Mouse (Mus musculus): ENCODE data around the gene Aspa.
"Not testable (repeated sequence)": the region's sequence is repeated elsewhere in the genome, so short reads cannot be mapped to it uniquely, and the experiment has no call there.

Aspa gene

DNA sequence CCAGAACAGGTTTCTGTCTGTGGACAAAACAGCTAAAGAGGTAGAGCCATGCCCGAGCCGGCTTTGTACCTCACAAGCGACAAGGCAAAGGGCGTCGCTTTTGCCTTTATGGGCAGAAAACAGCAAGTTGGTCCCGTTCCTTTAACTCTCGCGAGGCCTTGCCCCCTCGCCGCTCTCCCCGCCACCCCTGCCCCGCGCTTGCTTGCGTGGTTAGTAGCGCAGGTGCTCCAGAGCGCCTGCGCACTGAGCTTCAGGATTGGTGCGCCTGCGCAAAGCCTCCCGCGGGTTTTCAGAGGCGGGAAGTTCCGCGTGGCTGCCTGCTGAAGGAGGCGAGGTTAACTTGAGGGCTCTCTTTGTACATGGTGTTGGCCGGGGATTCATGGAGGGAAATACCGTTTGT is at the start of gene Aspa, which contains the start of the genes Gm49340 and Spata22:
TSS of gene Aspa (minus strand) at position 155 of the 400 bp plus-strand sequence.
TSS of gene Gm49340 (plus strand) at position 300 of the 400 bp plus-strand sequence.
TSS of gene Spata22 (plus strand) at position 300 of the 400 bp plus-strand sequence.
- no peak for DNase-seq (ENCODE audit: low spot score in 2 of 2)

DNA sequence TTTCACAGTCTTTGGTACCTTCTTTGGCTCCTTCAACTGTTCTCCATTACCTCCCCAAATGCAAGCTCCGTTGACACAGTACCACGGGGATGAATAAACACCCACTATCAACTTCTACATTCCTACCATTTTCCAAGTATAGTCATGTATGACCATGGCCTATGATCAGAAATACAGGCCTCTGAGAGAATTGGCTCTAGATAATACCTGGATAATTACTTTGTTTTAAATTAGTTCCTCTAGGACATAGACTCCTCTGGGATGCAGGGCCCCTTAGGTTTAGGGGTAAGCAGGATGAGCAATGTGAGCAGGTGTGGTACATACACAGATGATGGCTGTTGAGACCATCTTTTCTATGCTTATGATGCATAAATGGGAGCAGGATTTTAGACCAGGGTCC is 41.5 kb upstream of the Aspa start, which contains the start of gene Olfr376:
TSS of gene Olfr376 (plus strand) at position 301 of the 400 bp plus-strand sequence.
- no peak for DNase-seq (ENCODE audit: low spot score in 2 of 2)

DNA sequence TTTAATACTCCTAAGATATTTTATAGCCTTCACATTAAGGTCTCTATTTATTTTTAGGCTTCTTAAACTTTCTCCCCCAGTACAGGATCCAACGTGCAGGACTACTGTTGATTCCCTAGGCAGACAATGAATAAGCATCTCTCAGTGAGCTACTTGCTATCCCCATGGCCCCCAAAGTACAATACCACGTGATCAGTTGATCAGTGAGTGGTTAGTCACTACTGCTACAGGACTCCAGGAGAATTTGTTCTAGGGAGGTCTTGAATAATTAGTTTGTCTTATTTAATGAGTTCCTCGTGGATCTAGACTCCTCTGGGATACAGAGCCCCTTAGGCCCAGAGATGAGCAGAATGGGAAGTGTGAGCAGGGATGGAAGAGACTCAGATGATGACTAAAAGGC is 21.1 kb upstream of the Aspa start, which contains the start of gene Olfr20:
TSS of gene Olfr20 (plus strand) at position 301 of the 400 bp plus-strand sequence.
- DNase-seq (ENCODE audit: low spot score in 2 of 2): no peak

DNA sequence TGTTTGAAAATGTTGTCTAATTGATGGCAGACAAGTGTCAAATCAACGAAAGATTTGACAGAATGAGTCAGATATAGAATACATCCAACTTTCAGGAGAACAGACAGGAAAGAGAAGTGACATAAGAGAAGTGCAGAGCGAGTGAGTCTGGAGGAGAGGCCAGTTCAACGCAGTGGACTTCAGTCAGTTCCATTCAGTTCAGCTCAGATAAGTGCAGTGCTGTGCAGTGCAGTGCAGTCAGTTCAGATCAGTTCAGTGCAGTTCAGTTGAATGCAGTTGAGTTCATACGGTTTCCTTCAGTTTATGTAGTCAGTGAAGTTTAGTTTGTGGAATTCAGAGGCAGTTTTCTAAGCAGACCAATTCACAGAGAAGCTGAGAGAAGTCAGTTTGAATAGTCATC is 7.5 kb upstream of the Aspa start:
- DNase-seq (ENCODE audit: low spot score in 2 of 2): no peak

DNA sequence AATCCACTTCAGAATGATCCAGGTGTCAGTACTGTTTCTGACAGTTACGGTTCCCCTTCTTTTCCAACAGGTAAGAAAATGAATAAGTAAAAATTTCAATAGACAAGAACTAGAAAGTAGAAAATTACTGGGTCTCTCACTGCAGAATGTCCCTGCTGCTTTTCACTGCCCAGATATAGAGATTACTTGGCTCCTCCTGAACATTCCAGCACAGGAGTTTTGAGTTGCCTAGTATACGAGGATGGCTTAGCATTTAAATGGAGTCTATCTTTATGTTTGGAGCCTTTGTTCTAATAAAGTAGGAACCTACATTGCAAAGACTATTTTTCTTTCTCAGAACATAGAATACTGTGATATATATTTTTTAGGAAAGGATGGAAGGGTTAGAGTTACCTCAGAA is 4.0 kb upstream of the Aspa start:
- DNase-seq (ENCODE audit: low spot score in 2 of 2): no peak

DNA sequence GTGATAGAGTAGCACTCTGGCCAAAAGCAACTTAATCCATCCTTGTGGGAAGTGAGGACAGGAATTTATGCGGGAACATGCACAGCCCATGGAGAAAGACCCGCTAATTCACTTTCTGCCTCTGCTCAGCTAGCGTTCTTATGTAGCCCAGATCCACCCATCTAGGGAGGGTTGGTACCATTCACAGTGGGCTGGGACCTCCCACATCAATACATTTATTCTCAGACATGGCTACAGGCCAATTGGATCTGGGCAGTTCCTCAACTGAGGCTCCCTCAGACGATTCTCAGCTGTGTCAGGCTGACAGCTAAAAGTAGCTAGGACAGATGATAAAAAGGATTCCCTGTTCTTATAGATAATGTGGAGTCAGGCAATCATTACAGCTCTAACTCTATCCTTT is 2.0 kb downstream of the Aspa start:
- DNase-seq (ENCODE audit: low spot score in 2 of 2): peak in 1 of 2 experiments; percentile 6

DNA sequence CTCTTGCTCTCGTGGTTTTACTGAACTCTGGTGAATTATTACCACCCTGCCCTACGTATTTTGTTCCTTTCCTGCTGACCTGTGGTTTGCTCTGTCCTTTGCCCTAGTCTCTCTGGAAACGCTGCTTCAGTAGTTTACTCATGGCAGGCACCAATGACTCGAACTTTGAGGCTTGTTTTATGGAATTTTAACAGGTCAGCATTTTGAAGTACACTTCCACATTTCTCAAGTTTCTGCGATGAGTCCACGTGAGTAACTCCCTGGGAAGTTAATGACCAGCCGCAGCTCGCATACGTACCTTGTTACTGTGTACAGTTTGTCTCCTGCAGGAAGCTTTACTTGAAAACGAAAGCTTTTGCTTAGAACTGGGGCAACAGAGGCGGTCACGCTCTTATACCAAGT is 2.9 kb downstream of the Aspa start:
- no peak for DNase-seq (ENCODE audit: low spot score in 2 of 2)

DNA sequence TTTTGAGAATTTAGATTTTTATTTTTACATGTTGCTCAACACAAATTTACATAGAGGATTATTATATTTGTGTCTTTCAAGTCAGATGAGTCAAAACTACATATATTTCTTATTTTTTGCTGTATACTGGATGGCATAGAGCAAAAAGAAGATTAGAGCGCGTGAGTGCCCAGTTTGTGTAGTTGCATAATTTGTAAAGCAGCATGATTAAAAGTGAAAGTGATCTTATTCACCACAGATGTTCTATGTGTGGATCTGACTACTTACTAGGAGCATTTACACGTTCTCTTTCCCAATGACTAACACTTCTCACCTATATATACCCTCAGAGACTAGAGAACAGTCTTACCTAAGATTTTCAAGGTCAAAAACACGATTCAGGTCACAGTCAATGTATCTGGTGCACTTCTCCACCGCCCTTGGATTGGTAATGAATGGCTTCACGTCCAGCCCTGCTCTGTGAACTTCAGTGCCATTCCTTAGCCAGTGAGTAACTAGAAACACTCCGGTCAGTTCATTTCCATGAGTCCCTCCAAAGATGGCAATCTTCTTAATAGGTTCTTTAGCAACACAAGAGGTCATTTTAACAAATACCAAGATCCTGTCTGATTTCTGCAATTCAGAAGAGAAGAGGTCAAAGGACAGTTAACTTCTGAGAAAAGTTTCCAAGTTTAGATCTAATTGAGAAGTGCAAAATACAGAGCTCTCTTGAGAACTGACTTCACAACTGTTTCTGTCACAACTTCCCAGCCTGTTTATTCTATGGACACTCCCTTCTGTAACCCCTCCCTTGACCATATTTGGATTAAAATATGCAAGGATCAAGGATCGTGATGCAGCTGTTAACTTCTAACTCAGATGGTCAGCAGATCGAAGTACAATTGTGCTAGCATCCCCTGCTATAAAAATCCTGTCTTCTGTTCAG is 5.2 kb downstream of the Aspa start:
- DNase-seq (ENCODE audit: low spot score in 2 of 2): no peak

DNA sequence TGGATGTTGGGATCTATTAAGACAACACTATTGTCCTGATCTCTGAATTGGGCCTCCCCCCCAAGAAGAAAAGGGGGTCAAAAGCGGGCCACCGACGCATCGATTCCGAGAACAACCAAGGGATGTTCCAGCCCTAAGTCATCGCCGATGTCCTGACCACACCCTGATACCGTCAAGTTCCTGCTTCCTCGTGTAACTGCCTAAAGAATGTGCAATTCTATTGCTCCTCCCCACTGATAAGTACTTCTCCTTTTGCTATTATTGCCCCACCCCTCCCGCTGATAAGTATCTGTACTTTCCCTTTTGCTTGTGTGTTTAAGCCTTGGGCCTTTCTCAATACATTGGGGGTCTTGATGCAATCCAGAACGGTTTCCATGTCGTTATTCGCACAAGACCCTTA is 8.3 kb downstream of the Aspa start:
- DNase-seq (ENCODE audit: low spot score in 2 of 2): not testable (repeated sequence)

DNA sequence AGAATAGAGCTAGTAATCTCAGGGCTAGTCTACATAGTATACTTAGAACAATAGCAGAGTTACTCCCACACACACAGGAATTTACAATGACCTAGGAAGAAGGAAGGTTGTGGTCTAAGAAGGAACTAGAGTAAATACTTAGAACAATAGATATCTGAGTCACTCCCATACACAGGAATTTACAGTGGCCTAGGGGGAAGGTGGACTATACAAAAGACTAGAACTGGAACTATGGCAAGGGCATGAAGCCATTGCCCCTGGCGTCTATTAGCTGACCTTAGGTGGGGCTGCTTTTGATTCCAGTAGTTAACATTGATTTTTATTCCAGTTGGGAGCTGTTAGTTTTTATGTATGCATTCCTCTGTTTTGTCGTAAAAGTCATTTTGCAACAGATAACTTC is 10.8 kb downstream of the Aspa start:
- DNase-seq (ENCODE audit: low spot score in 2 of 2): not testable (repeated sequence)

DNA sequence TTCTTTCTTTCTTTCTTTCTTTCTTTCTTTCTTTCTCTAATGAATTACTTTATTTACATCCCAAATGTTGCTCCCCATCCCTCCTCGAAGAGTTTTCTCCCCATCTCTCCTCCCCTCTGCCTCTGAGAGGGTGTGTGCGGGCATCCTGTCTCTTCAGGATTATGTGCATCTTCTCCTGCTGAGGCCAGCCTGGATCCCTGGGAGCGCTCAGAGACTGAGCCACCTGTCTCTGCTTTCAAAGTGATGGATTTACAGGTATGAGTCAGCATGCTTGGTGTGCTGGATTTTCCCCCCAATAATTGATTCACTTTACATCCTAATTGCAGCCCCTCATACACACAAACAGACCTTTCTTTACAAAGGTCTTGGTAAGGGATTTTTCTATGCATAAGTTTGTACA is 13.4 kb downstream of the Aspa start:
- no peak for DNase-seq (ENCODE audit: low spot score in 2 of 2)

DNA sequence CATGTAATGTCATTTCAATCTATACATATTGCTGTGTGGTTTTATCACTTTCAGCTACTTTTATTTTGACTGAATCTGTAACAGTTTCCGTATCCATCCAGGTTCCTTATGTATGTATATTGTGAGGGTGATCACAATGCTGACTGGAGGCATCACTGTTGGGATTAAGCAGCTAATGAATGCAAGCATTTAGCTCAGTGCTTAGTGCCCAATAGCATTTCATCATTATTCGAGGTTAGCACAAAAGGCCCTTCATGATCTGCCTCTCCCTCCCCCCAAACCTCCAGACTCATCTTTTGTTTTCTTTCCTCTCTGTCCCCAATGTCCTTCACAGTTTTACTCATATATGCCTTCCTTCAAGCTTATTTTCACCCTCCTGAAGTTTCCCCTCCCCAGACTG is 26.3 kb downstream of the Aspa start:
- DNase-seq (ENCODE audit: low spot score in 2 of 2): no peak

DNA sequence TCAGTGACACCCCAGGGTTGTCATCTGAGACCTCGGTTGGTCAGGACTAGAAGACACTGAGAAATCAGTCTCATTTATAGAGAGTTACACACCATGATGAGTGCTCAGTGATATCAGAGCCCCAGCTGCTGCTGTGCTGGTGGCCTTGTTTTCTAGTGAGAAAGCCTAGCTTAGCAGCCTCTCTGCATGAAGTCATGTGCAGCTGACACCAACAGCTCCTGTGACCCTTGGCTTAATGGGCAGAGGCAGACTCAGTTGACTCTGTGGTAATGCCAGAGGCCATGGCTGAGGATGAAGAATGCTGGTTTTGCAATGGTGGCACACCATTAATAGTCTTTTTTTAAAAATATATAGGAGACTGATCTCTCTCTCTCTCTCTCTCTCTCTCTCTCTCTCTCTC is 39.8 kb downstream of the Aspa start:
- no peak for DNase-seq (ENCODE audit: low spot score in 2 of 2)

DNA sequence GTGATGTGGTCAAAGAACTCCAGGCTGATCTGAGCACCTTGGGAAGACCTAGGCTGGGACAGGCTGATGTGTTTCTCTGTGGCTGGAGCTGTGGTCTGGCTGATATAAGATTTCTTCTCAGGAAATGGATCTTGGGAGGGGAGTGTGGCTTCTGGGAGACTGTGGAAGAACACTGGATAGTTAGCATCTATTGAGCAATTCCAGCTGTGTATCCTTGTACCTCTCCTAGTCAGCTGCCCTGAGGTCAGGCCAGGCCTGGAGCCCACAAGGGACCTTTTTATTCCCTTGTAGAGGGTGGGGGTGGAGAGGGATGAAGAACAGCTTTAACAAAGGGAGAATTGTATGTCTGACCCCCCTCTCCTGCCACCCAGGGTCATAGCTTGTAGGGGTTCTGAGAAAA is 45.0 kb downstream of the Aspa start:
- DNase-seq (ENCODE audit: low spot score in 2 of 2): no peak

DNA sequence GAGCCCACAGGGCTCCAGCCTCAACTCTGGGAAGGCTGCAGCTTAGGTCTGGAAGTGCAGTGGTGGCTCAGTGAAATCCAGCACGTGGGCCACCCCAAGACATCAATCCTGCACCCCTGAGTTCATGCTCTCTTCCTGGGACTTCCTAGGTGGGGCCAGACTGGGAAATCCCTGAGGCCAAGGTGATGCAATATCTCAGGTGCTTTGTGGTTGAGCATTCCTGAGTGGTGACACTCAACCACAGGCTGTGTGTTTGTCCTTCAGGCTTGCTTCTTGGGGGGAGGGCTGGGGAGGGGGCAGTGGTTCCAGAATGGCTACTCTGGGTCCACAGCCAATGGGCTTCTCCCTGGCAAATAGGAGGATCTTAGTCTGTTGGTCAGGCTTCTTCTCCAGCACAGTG is 45.5 kb downstream of the Aspa start:
- DNase-seq (ENCODE audit: low spot score in 2 of 2): no peak

DNA sequence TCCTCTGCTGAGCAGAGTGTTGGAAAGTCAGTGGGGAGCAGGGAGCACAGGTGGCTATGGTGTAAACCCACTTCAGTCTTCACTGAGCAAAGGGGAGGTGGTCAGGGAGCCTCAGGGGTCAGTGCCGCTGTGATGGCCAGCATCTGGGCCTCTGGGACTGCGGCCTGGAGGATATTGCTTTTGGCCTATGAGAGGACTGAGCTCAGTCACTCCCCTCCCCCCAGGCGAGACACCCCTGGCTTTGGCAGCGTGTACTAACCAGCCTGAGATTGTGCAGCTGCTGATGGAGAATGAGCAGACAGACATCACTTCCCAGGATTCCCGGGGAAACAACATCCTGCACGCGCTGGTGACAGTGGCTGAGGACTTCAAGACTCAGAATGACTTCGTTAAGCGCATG is 46.0 kb downstream of the Aspa start:
- no peak for DNase-seq (ENCODE audit: low spot score in 2 of 2)

DNA sequence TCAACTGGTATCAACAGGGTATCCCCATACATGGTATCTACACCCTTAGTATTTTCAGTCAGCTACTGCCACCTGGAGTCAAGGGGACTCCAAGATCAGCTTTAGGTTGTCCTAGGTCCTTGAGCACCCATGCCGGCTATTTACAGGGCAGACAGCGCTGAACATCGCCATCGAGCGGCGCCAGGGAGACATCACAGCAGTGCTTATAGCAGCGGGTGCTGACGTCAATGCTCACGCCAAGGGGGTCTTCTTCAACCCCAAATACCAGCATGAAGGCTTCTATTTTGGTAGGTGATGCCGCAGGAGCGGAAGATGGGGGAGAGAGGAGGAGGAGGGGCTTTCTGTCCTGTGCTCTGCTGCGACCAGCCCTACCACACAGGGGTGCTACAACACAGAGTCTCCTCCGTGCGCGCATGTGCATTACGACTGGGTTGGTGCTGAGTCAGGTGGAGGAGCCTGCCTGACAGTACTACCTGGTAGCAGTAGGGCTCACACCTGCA is 47.8 kb downstream of the Aspa start:
- DNase-seq (ENCODE audit: low spot score in 2 of 2): peak; percentile 77 to 79

DNA sequence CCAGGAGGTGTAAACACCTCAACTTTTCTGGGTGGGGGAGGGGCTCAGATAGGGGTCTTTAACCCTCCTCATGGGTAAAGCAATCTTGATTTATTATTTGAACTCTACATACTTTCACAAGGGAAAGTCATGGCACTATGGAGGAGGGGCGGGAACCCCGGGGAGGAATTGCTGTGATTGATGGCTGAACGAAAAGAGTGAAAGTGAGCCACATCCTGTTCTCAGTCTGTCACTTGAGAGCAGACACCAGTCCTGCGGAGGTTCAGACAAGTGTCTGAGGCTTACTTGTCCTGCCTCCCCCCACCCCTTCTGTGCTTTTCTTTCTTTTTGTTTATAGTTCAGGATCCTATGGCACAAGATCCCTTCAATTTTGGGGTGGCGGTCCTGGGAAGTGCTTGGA is 48.7 kb downstream of the Aspa start:
- DNase-seq (ENCODE audit: low spot score in 2 of 2): no peak

DNA sequence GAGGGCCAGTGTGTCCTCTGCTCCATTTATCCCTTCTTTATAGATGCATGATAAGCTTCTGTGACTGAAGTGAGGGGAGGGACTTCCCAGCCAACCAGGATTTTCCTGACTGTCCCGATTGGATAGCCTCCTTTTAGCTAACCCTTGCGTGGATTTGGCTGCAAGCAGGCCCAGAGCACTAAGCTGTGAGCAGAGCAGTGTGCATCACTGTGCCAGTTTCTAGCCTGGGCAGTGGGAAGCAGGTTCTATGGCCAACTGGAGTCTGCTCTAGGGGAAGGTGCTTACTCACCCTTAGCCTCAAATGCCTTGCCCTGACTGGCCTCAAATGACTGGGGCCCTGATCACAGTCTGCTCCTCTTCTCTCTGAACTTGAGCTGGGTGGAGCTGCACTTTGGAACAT is 54.6 kb downstream of the Aspa start:
- no peak for DNase-seq (ENCODE audit: low spot score in 2 of 2)

DNA sequence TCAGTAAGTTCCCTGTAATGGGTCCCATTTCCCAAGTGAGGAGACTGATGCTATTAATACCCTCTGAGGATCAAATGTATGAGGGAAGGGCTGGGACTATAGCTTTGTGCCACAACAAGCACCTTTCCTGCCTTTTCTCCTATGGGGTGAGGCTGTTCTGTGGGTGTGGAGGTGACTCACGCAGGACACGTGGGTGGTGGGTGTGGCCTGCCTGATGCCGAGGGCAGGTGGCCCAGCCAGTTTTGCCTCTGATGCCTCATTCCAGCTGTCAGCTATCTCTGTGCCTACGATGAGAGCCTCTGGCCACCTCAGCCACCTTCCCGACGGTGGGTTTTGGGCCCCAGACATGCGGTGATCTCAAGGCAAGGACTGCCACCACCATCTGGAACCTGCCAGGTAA is 62.1 kb downstream of the Aspa start, which contains the start of gene Trpv3:
TSS of gene Trpv3 (plus strand) at position 122 of the 400 bp plus-strand sequence.
- no peak for DNase-seq (ENCODE audit: low spot score in 2 of 2)

DNA sequence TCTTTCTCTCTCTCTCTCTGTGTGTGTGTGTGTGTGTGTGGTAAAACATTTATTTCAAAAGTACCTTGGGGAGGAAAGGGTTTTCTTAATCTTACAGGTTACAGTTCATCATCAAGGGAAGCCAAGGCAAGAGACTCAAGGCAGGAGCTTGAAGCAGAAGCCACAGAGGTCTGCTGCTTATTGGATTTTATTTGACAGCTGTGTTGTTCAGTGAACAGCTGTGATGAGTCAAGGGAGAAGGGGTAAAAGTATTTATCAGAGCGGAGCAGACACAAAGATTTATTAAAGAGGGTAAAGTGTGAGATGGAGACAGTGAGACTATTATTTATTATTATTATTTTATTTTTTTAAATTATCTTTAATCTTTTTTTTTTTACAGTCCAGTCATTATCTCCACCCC is 68.0 kb downstream of the Aspa start:
- no peak for DNase-seq (ENCODE audit: low spot score in 2 of 2)

DNA sequence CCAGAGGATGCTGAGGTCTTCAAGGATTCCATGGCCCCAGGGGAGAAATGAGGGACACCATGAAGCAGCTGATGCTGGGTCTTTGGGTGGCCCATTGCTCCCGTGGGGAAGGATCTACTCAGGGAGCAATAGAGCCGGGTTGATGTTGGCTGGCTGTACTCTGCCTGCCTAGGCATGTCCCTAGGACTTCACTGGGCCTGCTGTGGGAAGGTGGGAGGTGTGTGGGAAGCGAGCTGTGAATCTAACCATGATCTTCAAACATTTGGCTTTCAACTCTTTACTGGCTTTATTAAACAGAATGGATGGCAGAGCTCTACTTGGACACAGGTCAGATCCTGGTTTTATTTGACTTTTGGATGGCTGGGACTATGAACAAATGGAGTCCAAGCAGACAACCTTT is 68.9 kb downstream of the Aspa start:
- DNase-seq (ENCODE audit: low spot score in 2 of 2): no peak

DNA sequence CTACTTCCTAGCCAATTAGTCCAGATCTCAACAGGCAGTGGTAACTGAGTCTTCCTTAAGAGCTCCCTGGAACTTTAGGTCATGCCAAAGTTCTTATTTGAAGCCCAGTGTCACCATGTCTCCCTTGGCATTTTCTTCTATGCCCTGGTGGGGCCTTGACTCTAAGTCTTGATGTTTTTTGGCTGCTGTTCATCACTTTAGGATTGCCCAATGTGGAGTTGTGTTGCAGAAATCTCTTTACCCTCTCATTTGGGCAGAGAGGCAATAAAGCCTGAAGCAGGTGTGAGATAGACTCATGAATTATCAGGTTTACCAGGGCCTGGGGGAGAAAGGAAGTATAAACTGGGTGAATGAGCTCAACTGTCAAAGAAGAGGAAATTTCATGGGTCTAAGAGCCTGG is 70.7 kb downstream of the Aspa start:
- DNase-seq (ENCODE audit: low spot score in 2 of 2): no peak

All from right cerebral cortex, postnatal 36 days (tissue).